Mouse (Mus musculus): ENCODE data around the gene Plin4.

- TF ChIP-seq POLR2A (IDR thresholded peaks at IDR 0.05; ENCODE audit: insufficient read length, low read depth): no peak
- TF ChIP-seq MYOD1 (IDR thresholded peaks at IDR 0.05; ENCODE audit: control insufficient read depth in 1 of 3, insufficient read length in 2 of 3, low read depth in 2 of 3): no peak
- TF ChIP-seq CEBPB (IDR thresholded peaks at IDR 0.05; ENCODE audit: insufficient read depth, poor library complexity, severe bottlenecking): no peak
- TF ChIP-seq TCF12 (IDR thresholded peaks at IDR 0.05; ENCODE audit: insufficient read depth, poor library complexity, severe bottlenecking): no peak
- no peak for TF ChIP-seq MAX (IDR thresholded peaks at IDR 0.05; ENCODE audit: low read depth)
- no peak for TF ChIP-seq TCF3 (IDR thresholded peaks at IDR 0.05; ENCODE audit: insufficient read length, low read depth)
- TF ChIP-seq POLR2AphosphoS2 (IDR thresholded peaks at IDR 0.05; ENCODE audit: insufficient read length, low read depth): no peak
- no peak for TF ChIP-seq E2F4 (IDR thresholded peaks at IDR 0.05; ENCODE audit: insufficient read depth)
- no peak for TF ChIP-seq USF1 (IDR thresholded peaks at IDR 0.05; ENCODE audit: low read depth)
- TF ChIP-seq MYOG (IDR thresholded peaks at IDR 0.05; ENCODE audit: control insufficient read depth in 1 of 3, insufficient read depth in 1 of 3, insufficient read length in 2 of 3, low read depth in 2 of 3): no peak
These were observed 968 bp upstream of the Plin4 start for GRCm38 (mm10) chr17:56110571-56110970.

Data from myocyte (in vitro differentiated cells).